Mouse (Mus musculus): ENCODE data around the gene Glis3.

Gene Glis3

GRCm38 (mm10) chr19:28656882-28657281 lies 23.0 kb downstream of the Glis3 start:
- DNase-seq (ENCODE audit: low spot score in 2 of 2): no peak

DNA sequence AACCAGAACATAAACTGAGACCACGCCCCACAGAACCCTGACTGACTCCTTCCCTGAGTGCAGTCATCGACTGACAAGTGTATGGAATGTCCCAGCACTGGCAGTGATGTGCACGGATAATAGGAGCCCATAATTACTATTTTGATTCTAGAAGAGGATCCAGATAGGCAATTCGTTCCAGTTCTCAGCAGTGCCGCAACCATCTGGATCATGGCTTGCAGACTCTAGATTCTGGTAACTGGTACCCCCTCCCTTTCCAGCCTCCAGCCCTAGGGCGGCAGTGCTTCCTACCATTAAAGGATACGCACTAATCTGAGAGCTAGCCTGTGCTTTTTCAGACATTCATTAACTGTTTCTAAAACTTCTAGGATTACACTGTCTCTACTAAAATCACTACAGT lies 24.7 kb downstream of the Glis3 start:
- DNase-seq (ENCODE audit: low spot score in 2 of 2): no peak

DNA sequence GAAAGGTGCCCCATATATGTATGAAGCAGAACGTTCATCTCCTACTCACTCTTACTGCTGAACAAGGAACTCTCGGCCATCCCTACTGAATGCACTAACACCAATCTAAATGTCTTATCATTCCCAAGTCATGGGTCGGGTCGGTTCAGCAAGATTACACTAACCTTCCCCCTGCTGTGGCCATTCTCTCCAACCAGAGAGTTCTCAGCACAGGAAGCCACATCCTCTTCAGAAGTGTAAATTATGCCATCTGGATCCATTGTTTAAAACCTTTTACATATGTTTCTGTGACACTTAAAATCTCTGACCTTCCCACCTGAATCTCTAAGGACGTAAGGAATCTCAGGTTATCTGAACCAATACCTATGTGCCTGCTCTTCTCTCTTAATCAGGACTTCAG lies 29.0 kb downstream of the Glis3 start:
- DNase-seq (ENCODE audit: low spot score in 2 of 2): no peak

DNA sequence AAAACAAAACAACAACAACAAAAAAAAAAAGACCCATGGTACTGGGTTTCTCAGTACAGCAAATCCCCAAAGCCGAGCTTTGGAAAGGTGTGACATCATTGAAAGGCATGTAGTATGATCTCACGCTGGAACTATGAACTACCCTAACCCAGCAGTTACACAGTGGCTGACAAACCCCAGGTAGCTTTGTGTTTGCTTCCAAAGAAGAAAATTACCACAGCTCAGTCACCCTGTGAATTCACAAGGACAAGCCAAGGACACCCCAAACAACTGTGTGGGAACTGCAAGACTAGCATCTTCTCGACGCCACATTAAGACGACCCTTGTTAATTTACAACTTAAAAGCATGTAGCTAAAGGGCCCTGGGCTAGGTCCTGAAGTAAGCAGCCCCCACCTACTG lies 30.4 kb downstream of the Glis3 start:
- DNase-seq (ENCODE audit: low spot score in 2 of 2): no peak

GRCm38 (mm10) chr19:28648881-28649280 lies 31.0 kb downstream of the Glis3 start:
- no peak for DNase-seq (ENCODE audit: low spot score in 2 of 2)

DNA sequence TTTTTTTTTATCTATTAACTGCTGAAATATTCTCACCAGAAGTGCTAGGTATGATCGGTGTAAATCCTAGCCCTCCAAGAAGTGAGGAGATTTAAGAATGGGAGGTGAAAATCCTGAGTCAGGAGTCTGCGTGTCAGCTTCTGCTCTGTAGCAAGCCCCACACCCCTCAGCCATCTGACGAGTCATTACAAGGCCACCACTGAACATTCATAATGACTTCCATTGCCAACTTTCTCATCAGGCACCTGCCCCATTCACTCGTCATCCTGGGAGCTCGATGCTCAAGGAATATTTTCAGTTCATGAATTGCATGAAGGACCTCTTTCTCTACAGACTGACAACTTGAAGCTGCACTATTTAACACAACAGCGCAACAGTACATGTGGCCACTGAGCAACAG lies 32.5 kb downstream of the Glis3 start:
- DNase-seq (ENCODE audit: low spot score in 2 of 2): no peak

DNA sequence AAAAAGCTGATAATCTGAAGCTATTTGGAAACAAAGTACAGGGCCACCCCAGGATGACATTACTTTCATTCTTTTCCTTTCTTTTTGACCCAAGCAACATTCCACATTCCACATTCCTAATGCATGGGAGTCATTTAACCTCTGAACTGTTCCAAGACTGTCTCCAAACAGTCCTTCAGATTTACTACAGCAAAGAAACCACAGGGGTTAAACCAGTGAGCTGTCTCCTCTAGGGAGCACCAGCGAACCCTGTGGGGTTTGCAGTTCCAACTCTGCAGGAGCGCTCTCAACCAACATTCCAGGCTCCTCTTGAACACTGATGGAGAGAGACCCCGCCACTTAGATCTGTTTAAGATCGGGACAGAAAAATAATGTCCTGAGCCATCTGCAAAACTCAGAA lies 33.6 kb downstream of the Glis3 start:
- DNase-seq (ENCODE audit: low spot score in 2 of 2): no peak

DNA sequence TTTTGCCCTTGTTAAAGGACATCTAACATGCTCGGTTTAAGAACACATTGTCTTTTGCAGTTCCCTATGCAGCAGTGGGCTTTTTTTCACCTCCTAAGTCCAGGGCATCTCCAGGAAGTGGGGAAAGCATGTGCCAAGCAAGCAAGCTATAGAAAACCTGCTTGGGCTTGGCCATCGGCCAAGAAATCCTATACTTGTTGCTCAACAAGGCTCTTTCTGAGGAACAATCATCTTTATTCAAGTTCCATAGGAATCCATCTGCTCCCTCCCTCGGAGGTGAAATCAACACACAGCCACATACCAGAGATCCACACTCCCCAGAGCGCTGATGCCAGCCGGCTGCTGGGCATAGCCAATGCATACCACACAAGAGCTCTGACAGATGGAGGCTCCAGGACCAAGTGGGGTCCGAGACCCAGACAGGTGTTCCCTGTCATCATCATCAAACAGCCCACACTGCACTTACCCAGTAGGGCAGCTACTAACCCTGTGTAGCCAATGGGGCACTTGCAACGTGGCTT lies 39.0 kb downstream of the Glis3 start:
- no peak for DNase-seq (ENCODE audit: low spot score in 2 of 2)

- no peak for DNase-seq (ENCODE audit: low spot score in 2 of 2)
Observed at GRCm38 (mm10) chr19:28635991-28636553, 43.8 kb downstream of the Glis3 start.

DNA sequence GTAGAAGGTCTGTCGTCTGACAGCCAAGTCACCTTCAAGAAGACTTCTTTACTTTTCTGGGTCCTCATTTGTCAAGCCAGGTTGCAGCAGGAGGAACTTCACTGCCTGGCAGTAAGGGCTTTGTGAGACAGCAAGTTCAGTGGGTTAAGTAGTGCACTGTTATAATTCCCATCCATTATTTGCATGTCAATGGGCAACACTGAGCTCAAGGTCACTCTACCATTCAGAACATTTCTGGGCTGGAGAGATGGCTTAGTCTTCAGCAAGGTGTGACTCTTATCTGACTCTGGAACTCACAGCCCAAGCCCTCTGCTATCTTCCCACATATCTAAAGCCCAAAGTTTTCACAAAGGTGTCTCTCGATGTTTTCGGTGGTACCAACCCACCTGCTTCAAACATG lies 44.9 kb downstream of the Glis3 start:
- DNase-seq (ENCODE audit: low spot score in 2 of 2): no peak

GRCm38 (mm10) chr19:28628416-28628815 lies 51.5 kb downstream of the Glis3 start:
- peak in 1 of 2 experiments; percentile 14 for DNase-seq (ENCODE audit: low spot score in 2 of 2)

- no peak for DNase-seq (ENCODE audit: low spot score in 2 of 2)
Observed at GRCm38 (mm10) chr19:28626189-28626588, 53.7 kb downstream of the Glis3 start.

- no peak for DNase-seq (ENCODE audit: low spot score in 2 of 2)
Observed at GRCm38 (mm10) chr19:28624571-28624970, 55.3 kb downstream of the Glis3 start.

DNA sequence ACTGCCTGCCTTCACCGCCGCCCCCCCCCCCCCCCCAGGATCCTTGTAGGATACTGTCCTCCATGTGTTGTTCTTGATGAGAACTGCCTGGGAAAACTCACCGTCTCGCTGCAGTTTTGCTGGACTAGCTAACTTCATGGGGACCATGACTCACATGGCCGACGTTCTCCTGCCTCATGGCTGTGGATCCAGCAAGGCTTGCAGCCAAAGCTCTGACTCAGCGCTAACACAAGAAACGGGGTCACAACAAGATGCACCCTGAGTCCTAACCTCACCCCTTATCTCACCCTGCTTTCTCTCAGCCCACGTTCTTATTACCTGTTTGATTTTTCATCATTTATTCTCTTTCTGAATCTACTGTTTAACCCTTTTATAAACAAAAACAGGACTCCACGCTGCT lies 56.2 kb downstream of the Glis3 start:
- DNase-seq (ENCODE audit: low spot score in 2 of 2): no peak

GRCm38 (mm10) chr19:28621608-28622505 lies 58.0 kb downstream of the Glis3 start:
- DNase-seq (ENCODE audit: low spot score in 2 of 2): no peak

DNA sequence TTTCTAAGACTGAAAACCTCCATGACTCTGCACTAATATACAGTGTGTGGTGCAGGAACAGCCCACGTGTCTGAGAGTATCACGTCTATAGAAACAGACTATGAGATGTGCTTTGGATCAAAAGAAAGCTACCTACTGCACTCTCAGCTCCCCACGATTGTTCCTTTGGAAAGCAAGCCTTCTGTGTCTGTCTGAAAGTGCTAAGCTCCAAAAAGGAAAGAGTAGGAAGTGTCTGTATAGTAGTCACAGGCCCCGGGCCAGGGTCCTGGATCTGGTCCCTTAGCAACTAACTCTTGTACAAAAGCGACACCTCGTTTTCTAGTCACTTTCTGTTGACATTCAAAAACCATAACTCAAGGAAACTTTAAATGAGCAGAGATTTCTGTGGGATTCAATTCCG lies 62.1 kb downstream of the Glis3 start:
- peak in 1 of 2 experiments; percentile 16 for DNase-seq (ENCODE audit: low spot score in 2 of 2)

DNA sequence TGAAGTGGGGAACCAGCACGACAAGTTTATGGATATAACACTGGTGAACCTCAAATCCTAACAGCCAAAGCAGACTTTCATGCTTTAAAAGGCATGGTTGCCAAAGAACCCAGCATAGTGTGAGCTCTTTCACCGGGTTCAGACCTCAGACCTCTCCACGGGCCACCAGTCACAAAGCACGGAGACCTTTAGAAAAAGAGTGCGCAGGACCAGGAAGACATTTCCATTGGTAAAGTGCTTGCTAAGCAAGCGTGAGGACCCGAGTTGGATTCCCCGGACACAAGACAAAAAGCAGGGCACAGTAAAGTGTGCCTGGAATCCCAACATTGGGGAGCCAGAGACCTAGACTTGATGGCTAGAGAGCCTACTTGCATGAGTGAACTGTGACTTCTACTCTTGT lies 62.7 kb downstream of the Glis3 start:
- DNase-seq (ENCODE audit: low spot score in 2 of 2): no peak

GRCm38 (mm10) chr19:28616487-28616886 lies 63.4 kb downstream of the Glis3 start:
- DNase-seq (ENCODE audit: low spot score in 2 of 2): no peak

DNA sequence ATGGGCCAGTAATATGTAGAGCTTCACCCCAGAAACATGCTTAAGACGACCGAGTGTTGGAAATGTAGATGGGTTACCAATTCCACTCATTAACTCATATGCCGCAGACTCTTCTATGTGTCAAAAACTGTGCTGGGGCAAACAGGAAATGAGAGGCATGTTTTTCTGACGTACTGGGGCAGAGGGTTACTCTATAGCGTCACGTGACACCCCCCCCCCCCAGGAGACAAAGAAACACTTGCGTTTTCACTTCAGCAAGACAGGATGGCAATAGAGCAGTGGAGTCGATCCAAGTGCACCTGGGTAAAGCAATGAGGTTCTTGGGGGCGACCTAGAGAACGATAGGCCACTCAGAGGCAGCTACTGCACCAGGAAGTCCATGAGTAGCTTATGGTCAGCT lies 67.6 kb downstream of the Glis3 start:
- DNase-seq (ENCODE audit: low spot score in 2 of 2): no peak

DNA sequence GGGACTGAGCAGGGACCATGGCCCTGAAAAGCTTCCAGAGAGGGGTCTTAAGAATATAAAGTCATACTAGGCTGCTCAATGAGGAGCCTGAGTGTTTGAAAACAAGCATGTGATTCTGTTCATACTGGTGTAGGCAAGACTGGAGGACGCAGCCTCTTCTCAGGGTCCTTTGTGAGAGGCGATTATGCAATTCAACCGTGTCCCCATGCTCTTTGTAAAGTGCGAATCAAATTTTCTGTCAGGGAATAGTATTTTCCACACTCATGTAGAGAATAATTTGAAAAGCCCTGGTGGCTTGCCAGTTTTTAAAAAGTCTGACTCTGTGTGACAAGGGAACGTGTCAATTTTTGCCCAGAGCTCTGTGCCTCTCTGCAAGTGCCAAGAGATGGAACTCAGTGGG lies 71.1 kb downstream of the Glis3 start:
- DNase-seq (ENCODE audit: low spot score in 2 of 2): no peak

GRCm38 (mm10) chr19:28608277-28608676 lies 71.6 kb downstream of the Glis3 start:
- peak in 1 of 2 experiments; percentile 16 for DNase-seq (ENCODE audit: low spot score in 2 of 2)

GRCm38 (mm10) chr19:28600866-28601265 lies 79.0 kb downstream of the Glis3 start:
- DNase-seq (ENCODE audit: low spot score in 2 of 2): no peak

DNA sequence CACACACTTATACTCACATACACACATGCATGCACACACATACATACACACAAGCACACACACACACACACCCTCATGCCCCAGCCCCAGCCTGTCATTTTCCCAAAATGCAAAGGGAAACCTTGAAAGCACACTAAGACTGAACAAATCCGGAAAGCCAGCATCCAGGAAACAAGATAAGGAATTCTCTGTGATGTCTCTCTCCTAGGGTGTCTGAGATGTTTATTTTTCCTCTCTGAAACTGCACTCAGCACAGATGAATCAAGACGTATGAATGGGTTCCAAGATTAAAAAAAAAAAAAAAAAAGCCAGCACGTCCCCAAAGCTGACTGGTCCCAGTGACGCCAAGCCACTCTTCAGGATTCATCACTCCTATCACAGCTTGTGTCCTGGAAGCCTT lies 85.7 kb downstream of the Glis3 start:
- no peak for DNase-seq (ENCODE audit: low spot score in 2 of 2)

All from frontal cortex, postnatal 10 days (tissue).